ENCODE assay signal across 8 mouse cellular contexts in genomic region chr3:89030896-89031295, GRCm38 (mm10).
DNase-seq lines count a peak whose midpoint lies in the region; ATAC-seq and TF ChIP-seq lines count a peak whose summit lies in the region.
"Not testable (repeated sequence)": the region's sequence is repeated elsewhere in the genome, so short reads cannot be mapped to it uniquely, and the experiment has no call there.

No protein-coding gene starts in this region.

- not testable (repeated sequence) for H3K9me3 ChIP-seq in MEL (replicated peaks; ENCODE audit: insufficient read depth, low read length); kidney, postnatal 0 days (replicated peaks; ENCODE audit: low read length); lung, embryonic 14.5 days (ENCODE audit: low read depth, low read length); midbrain, postnatal 0 days (ENCODE audit: low read length)

- TF ChIP-seq POLR2A in MEL (IDR thresholded peaks at IDR 0.05; ENCODE audit: control insufficient read depth in 1 of 2, insufficient read depth in 1 of 2, low read depth in 1 of 2, low read length in 2 of 2, poor library complexity in 1 of 2); heart, adult 2 months (IDR thresholded peaks at IDR 0.05; ENCODE audit: insufficient read depth, low read depth, low read length): not testable (repeated sequence)

- TF ChIP-seq RAD21 in MEL (IDR thresholded peaks at IDR 0.05; ENCODE audit: low read depth, low read length), result not testable (repeated sequence)

- H3K4me1 ChIP-seq in MEL (ENCODE audit: control insufficient read depth in 1 of 2, insufficient read depth in 2 of 2, low read length in 2 of 2); heart, adult 2 months (ENCODE audit: control insufficient read depth, insufficient read depth, low read length); kidney, postnatal 0 days (replicated peaks; ENCODE audit: insufficient read depth, low read length); lung, embryonic 14.5 days (ENCODE audit: insufficient read depth); midbrain, postnatal 0 days (ENCODE audit: insufficient read depth, low read length): not testable (repeated sequence)

- H3K27ac ChIP-seq in MEL (ENCODE audit: control insufficient read depth, low read depth, low read length); heart, adult 2 months; kidney, postnatal 0 days; lung, embryonic 14.5 days (ENCODE audit: low read depth); midbrain, postnatal 0 days (ENCODE audit: low read depth, low read length): not testable (repeated sequence)

- H3K9ac ChIP-seq in MEL (ENCODE audit: control insufficient read depth, low read depth, low read length, poor library complexity, severe bottlenecking); heart, adult 2 months (ENCODE audit: low read depth, low read length); kidney, postnatal 0 days (ENCODE audit: low read depth, low read length); lung, embryonic 14.5 days; midbrain, postnatal 0 days (replicated peaks; ENCODE audit: low read length, poor library complexity, severe bottlenecking): not testable (repeated sequence)

- intact Hi-C loops in heart, adult 2 months (cut with DNase I), result loop anchor here (10.0 kb wide), 1 partner anchor 326 kb away; no protein-coding TSS in a partner anchor

- H3K79me2 ChIP-seq in MEL (ENCODE audit: control insufficient read depth, insufficient read depth, low read length, poor library complexity); heart, adult 2 months (replicated peaks; ENCODE audit: control insufficient read depth, insufficient read depth, low read length): not testable (repeated sequence)

- not testable (repeated sequence) for H3K4me2 ChIP-seq in kidney, postnatal 0 days (ENCODE audit: low read length); lung, embryonic 14.5 days; midbrain, postnatal 0 days (ENCODE audit: low read depth, low read length, poor library complexity, severe bottlenecking)

- peak; percentile 16 for DNase-seq in A20 (ENCODE audit: low read depth, low spot score)
- DNase-seq in MEL (ENCODE audit: low read depth, low spot score), result peak; percentile 50
- DNase-seq in adrenal gland, postnatal 14 days, result peak; percentile 14
- DNase-seq in heart, adult 2 months; kidney, postnatal 0 days (ENCODE audit: low spot score); midbrain, postnatal 0 days (ENCODE audit: low spot score): not testable (repeated sequence)
- peak; percentile 8 for DNase-seq in lung, embryonic 14.5 days
- peak; percentile 6 for DNase-seq in thymus, postnatal 14 days

- not testable (repeated sequence) for ATAC-seq in kidney, postnatal 0 days (replicated peaks; ENCODE audit: low FRiP score, low read depth); lung, embryonic 14.5 days (ENCODE audit: insufficient read depth); midbrain, postnatal 0 days (ENCODE audit: low FRiP score)

- peaks cover 0 to 65% of the 10 kb centered on the region in 2 experiments; a peak in 2 of 4 replicates for H3K36me3 ChIP-seq in MEL (ENCODE audit: control insufficient read depth in 1 of 2, insufficient read depth in 2 of 2, low read length in 2 of 2)
- not testable (repeated sequence) for H3K36me3 ChIP-seq in heart, adult 2 months (ENCODE audit: control insufficient read depth, insufficient read depth, low read length)
- peaks cover 33% of the 10 kb centered on the region for H3K36me3 ChIP-seq in kidney, postnatal 0 days (ENCODE audit: insufficient read depth, low read length)
- peaks cover 79% of the 10 kb centered on the region for H3K36me3 ChIP-seq in lung, embryonic 14.5 days (ENCODE audit: insufficient read depth)
- H3K36me3 ChIP-seq in midbrain, postnatal 0 days (ENCODE audit: insufficient read depth, low read length), result peaks cover 36% of the 10 kb centered on the region

- TF ChIP-seq EP300 in MEL (IDR thresholded peaks at IDR 0.05; ENCODE audit: low read depth in 1 of 2, low read length in 2 of 2); heart, adult 2 months (IDR thresholded peaks at IDR 0.05; ENCODE audit: insufficient read depth, low read depth, low read length): not testable (repeated sequence)

- peak in 2 of 3 experiments; percentile 38 to 54; a peak in 4 of 6 replicates for TF ChIP-seq CTCF in MEL (IDR thresholded peaks at IDR 0.05 in 2 of 3, conservative IDR thresholded peaks at IDR 0.05 in 1 of 3; ENCODE audit: control insufficient read depth in 1 of 3, insufficient read depth in 1 of 3, low read depth in 2 of 3, low read length in 3 of 3, poor library complexity in 1 of 3, severe bottlenecking in 1 of 3)
- TF ChIP-seq CTCF in heart, adult 2 months (IDR thresholded peaks at IDR 0.05), result peak; percentile 64
- peak; percentile 63 for TF ChIP-seq CTCF in kidney, postnatal 0 days (IDR thresholded peaks at IDR 0.05; ENCODE audit: low read depth)
- peak; percentile 26; the same call in 1 of the 2 replicates for TF ChIP-seq CTCF in lung, embryonic 14.5 days (IDR thresholded peaks at IDR 0.05; ENCODE audit: low read depth)
- TF ChIP-seq CTCF in midbrain, postnatal 0 days (IDR thresholded peaks at IDR 0.05), result peak; percentile 57

- not testable (repeated sequence) for H3K27me3 ChIP-seq in MEL (ENCODE audit: control insufficient read depth in 1 of 2, insufficient read depth in 2 of 2, low read length in 2 of 2); heart, adult 2 months (ENCODE audit: control insufficient read depth, insufficient read depth, low read length); kidney, postnatal 0 days (ENCODE audit: insufficient read depth, low read length); lung, embryonic 14.5 days (ENCODE audit: insufficient read depth, low read length); midbrain, postnatal 0 days (ENCODE audit: insufficient read depth, low read length)

- H3K4me3 ChIP-seq in MEL (ENCODE audit: control insufficient read depth in 1 of 2, insufficient read depth in 1 of 2, low read depth in 2 of 2, low read length in 2 of 2); heart, adult 2 months; kidney, postnatal 0 days (replicated peaks; ENCODE audit: low read depth, low read length); lung, embryonic 14.5 days (ENCODE audit: low read depth, low read length); midbrain, postnatal 0 days (ENCODE audit: low read depth, low read length): not testable (repeated sequence)

- 93% methylated on average over 5 of the region's 5 CpGs for WGBS in heart, adult 2 months
- WGBS in kidney, postnatal 0 days, result 94% methylated on average over 5 of the region's 5 CpGs
- 90% methylated on average over 5 of the region's 5 CpGs for WGBS in lung, embryonic 14.5 days
- 97% methylated on average over 5 of the region's 5 CpGs for WGBS in midbrain, postnatal 0 days

TF ChIP-seq in MEL, 35 proteins besides CTCF, POLR2A, EP300 and RAD21:
- peak; percentile 58; the same call in 1 of the 2 replicates for TF ChIP-seq MYC (IDR thresholded peaks at IDR 0.05; ENCODE audit: low read depth, low read length)
- peak; percentile 32; the same call in 1 of the 2 replicates for TF ChIP-seq SMC3 (IDR thresholded peaks at IDR 0.05; ENCODE audit: low read depth, low read length)
